Mouse (Mus musculus) intestine, embryonic 16.5 days (tissue): ENCODE measurements around the gene Pih1d2. TPM values are rescaled to one million over a fixed set of nuclear protein-coding genes. Genes with fewer than 3 reads are reported as not detected.

Source experiments
- ATAC-seq: fragments of 200-750 bp; cut with Nextera tagmentation; 2 replicates; pipeline ENCODE4 v1.8.0; 2017; ENCODE audit warnings: moderate TSS enrichment, moderate library complexity
- H3K27ac ChIP-seq: fragments of 300-500 bp; sonication (generic); 2 replicates; pipeline ENCODE4 v1.5.1; 2014; ENCODE audit warnings: mild to moderate bottlenecking, low read length
- H3K27me3 ChIP-seq: fragments of 300-500 bp; sonication (generic); replicated peaks from 2 replicates; pipeline ENCODE4 v1.6.1; 2014; ENCODE audit warnings: low read length, control low read depth, mixed read lengths; ENCODE audit not compliant: control insufficient read depth, insufficient read depth
- H3K36me3 ChIP-seq: fragments of 300-500 bp; sonication (generic); 2 replicates; pipeline ENCODE4 v1.6.1; 2014; ENCODE audit warnings: low read length, control low read depth; ENCODE audit not compliant: control insufficient read depth, insufficient read depth
- H3K4me1 ChIP-seq: fragments of 300-500 bp; sonication (generic); 2 replicates; pipeline ENCODE4 v1.6.1; 2014; ENCODE audit warnings: low read length, control low read depth, mixed read lengths; ENCODE audit not compliant: control insufficient read depth, insufficient read depth
- H3K4me2 ChIP-seq: fragments of 300-500 bp; sonication (generic); 2 replicates; pipeline ENCODE4 v1.6.1; 2014; ENCODE audit warnings: low read depth, low read length, control low read depth
- H3K4me3 ChIP-seq: fragments of 300-500 bp; sonication (generic); 2 replicates; pipeline ENCODE4 v1.5.1; 2014; ENCODE audit warnings: mild to moderate bottlenecking, low read length
- H3K9ac ChIP-seq: fragments of 300-500 bp; sonication (generic); 2 replicates; pipeline ENCODE4 v1.6.1; 2014; ENCODE audit warnings: low read depth, low read length
- H3K9me3 ChIP-seq: fragments of 300-500 bp; sonication (generic); 2 replicates; pipeline ENCODE4 v1.6.1; 2016; ENCODE audit warnings: low read length, control low read depth; ENCODE audit not compliant: control insufficient read depth
- WGBS: fragments of 180-500 bp; shearing (Covaris S2); extraction: QIAGEN DNeasy Blood & Tissue Kit; methylation state at CpG from one replicate; pipeline ENCODE4 v1.1.7; 2014; 5-methylcytosine and 5-hydroxymethylcytosine counted together
- polyA plus RNA-seq: library from polyadenylated mRNA; unstranded; fragments of >200 nt; fragmentation: Nextera tagmentation; extraction: Ambion mirVana; gene quantifications from 2 replicates; pipeline ENCODE4 v1.2.1, GENCODE M21; 2015

The Pih1d2 gene
- polyA plus RNA-seq, 1 experiment from 2014 or later: 2.2 TPM

DNA sequence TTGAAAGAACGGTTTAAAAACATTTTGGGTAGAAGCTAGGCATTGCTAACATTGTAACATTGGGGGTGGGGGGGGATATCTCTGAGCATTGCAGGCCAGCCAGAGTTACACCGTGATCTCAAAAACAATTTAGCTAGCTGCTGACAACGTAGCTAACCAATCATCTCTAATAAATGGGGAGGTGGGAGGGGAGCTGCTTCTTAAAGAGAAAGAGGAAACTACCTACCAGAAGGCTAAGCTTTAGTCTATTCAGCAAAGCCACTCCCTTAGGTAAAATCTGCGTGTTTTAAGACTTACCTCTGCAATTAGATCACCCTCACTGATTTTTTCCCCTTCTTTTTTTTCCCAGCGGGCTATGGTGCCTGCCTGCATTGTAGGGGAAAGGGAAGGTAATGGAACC is 41.3 kb downstream of the Pih1d2 start:
- no peaks in the 10 kb centered on the region for H3K9me3 ChIP-seq
- WGBS: 26% methylated on average over 5 of the region's 5 CpGs
- peak overlapping the region; percentile 77 for H3K4me2 ChIP-seq
- no peak for ATAC-seq
- peak overlapping the region; percentile 95 for H3K9ac ChIP-seq
- H3K36me3 ChIP-seq: peaks cover 4% of the 10 kb centered on the region
- peak overlapping the region; percentile 98 for H3K4me3 ChIP-seq
- no peak overlapping the region for H3K27ac ChIP-seq
- H3K4me1 ChIP-seq: peaks cover 14% of the 10 kb centered on the region
- H3K27me3 ChIP-seq: no peaks in the 10 kb centered on the region

DNA sequence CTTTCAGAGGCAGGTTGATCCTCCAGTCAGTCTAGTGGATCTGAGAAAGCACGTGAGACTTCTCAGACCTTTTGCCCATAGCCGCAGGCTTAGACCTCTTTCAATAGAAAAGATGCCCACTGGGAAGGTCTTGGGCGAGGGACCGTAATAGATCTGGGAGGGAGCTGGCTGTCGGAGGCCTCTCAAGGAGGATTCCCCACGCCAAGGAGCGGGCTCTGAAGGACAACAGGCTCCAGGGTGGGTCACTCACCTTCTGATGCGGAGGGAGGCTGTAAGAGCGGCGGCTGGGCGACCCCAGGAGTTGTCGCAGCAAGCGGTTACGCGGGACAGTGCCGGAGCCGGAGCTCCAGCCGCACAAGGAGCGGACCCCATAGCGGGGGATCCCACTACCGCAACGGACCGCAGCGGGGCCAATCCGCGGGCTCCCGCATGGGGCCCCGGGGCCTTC is 41.8 kb downstream of the Pih1d2 start:
- Histone ChIP-seq H3K9ac (peak overlapping the region; percentile 95), H3K4me1 (peaks cover 14% of the 10 kb centered on the region), H3K9me3 (no peaks in the 10 kb centered on the region), H3K4me3 (peak overlapping the region; percentile 98), H3K36me3 (no peaks in the 10 kb centered on the region), H3K4me2 (peak overlapping the region; percentile 77), H3K27ac (peak overlapping the region; percentile 80), H3K27me3 (no peaks in the 10 kb centered on the region)
- ATAC-seq: peak; percentile 49
- WGBS: under 1% methylated on average over 28 of the region's 28 CpGs

DNA sequence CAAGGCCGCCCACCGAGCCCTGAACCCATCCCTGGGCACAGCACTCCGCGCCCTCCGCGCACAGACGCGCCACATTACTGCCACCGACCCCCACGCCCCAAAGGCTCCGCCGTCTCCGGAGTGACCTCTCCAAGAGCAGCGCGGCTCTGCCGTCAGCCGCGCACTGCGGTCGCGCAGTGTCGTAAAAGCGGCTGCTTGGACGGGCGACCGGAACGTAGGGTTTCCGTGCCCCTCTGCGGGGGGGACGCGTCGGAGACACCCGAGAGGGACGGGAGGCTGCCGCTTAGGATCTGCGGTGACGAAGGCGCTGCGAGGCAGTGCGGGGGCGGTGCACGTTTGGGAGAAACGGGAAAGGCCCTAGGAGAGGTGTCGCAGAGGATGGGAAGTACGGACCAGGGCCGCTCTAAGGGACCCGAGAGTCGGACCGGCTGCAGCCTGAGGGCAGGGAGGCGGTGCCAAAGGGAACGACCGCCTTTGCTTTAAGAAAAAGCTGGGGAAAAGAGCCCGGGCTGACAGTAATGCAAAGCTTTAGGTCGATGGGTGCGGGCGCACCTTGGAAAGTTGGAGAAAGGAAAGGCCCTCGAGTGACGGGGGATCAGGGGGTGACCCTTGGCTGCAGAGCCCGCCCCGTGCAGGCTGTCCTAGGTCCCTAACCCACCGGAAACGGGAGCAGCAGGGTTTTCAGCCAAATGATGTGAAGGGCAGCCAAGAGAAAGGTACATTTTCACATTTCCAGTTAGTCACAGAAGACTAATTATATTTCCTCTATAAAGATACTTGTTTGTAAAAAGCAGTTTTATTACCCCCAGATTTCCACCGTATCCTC is 42.5 kb downstream of the Pih1d2 start, which contains the start of gene Dlat:
TSS of gene Dlat (minus strand) at position 389 of the 826 bp plus-strand sequence.
- peak within 1 kb of the TSS; percentile 95 for H3K9ac ChIP-seq
- H3K9me3 ChIP-seq: no peaks in the 10 kb centered on the region
- H3K4me3 ChIP-seq: peak within 1 kb of the TSS; percentile 98
- ATAC-seq: peak; percentile 93
- no peaks in the 10 kb centered on the region for H3K27me3 ChIP-seq
- WGBS: under 1% methylated on average over 63 of the region's 63 CpGs
- no peaks in the 10 kb centered on the region for H3K36me3 ChIP-seq
- peaks cover 14% of the 10 kb centered on the region for H3K4me1 ChIP-seq
- H3K27ac ChIP-seq: peak within 1 kb of the TSS; percentile 80
- H3K4me2 ChIP-seq: peak within 1 kb of the TSS; percentile 78

DNA sequence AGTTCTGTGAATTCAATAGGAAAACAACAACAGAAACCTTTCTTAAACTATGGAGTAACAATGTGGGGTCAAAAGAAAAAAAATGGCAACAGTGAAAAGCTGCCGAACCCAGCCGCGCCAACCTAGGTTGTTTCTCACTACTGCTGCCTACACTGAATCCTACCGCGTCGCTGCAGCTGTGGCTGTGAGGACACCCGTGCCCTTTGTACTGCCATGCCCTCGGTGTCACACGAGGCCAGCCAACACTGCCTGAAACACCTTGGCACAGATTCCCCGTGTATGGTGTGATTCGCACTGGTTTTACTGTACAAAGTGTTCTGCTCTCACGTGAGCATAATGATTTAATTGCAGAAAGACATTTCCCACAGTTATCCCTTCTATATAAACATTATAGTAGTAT is 43.3 kb downstream of the Pih1d2 start:
- no peak overlapping the region for H3K27ac ChIP-seq
- H3K9ac ChIP-seq: peak overlapping the region; percentile 95; the same call in 1 of the 2 replicates
- H3K36me3 ChIP-seq: no peaks in the 10 kb centered on the region
- peak; percentile 58; the same call in 1 of the 2 replicates for ATAC-seq
- H3K4me1 ChIP-seq: peaks cover 14% of the 10 kb centered on the region
- 15% methylated on average over 12 of the region's 12 CpGs for WGBS
- H3K27me3 ChIP-seq: no peaks in the 10 kb centered on the region
- no peaks in the 10 kb centered on the region for H3K9me3 ChIP-seq
- peak overlapping the region; percentile 98 for H3K4me3 ChIP-seq
- peak overlapping the region; percentile 78 for H3K4me2 ChIP-seq

DNA sequence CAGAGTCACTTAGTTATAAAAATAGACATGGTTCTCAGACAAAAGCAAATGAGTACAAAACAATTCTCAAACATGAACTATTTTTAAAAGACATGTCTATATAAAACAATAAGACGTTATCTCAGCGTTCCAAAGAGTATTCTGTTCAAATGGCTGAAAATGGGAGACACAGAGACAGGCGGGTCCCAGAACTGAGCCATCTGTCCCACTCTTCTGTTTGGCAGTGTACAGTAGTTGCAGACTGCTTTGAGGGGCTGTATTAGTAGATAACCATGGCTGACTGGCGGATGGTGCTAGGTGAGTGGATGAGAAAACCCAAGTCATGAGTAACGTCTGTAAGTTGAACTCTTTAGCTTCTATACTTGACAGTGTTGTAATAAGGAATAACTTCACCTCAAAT is 47.7 kb downstream of the Pih1d2 start:
- Histone ChIP-seq H3K36me3 (no peaks in the 10 kb centered on the region), H3K4me3 (no peak overlapping the region), H3K4me2 (no peak overlapping the region), H3K9ac (no peak overlapping the region), H3K27me3 (no peaks in the 10 kb centered on the region), H3K9me3 (no peaks in the 10 kb centered on the region), H3K27ac (no peak overlapping the region), H3K4me1 (0 out of 2 replicates have a peak, but pooled peaks cover 5% of the 10 kb centered on the region)
- ATAC-seq: no peak
- 91% methylated on average over 5 of the region's 5 CpGs for WGBS

DNA sequence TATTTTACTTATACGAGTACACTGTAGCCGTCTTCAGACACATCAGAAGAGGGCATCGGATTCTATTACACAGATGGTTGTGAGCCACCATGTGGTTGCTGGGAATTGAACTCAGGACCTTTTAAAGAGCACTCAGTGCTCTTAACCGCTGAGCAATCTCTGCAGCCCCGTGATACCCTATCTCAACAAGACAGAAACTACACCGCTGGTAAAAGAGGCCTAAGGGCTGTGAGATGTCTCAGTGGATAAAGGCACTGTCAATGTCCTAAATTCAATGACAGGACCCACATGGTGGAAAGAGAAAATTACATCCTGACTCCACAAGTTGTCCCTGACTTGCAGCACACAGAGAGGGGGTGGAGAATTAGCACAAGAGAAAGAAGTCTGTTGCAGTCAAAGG is 49.3 kb downstream of the Pih1d2 start:
- 80% methylated on average over 6 of the region's 6 CpGs for WGBS
- no peak for ATAC-seq
- H3K9ac ChIP-seq: no peak overlapping the region
- no peaks in the 10 kb centered on the region for H3K4me1 ChIP-seq
- H3K27me3 ChIP-seq: no peaks in the 10 kb centered on the region
- H3K4me3 ChIP-seq: no peak overlapping the region
- no peak overlapping the region for H3K27ac ChIP-seq
- H3K36me3 ChIP-seq: no peaks in the 10 kb centered on the region
- no peak overlapping the region for H3K4me2 ChIP-seq
- no peaks in the 10 kb centered on the region for H3K9me3 ChIP-seq

DNA sequence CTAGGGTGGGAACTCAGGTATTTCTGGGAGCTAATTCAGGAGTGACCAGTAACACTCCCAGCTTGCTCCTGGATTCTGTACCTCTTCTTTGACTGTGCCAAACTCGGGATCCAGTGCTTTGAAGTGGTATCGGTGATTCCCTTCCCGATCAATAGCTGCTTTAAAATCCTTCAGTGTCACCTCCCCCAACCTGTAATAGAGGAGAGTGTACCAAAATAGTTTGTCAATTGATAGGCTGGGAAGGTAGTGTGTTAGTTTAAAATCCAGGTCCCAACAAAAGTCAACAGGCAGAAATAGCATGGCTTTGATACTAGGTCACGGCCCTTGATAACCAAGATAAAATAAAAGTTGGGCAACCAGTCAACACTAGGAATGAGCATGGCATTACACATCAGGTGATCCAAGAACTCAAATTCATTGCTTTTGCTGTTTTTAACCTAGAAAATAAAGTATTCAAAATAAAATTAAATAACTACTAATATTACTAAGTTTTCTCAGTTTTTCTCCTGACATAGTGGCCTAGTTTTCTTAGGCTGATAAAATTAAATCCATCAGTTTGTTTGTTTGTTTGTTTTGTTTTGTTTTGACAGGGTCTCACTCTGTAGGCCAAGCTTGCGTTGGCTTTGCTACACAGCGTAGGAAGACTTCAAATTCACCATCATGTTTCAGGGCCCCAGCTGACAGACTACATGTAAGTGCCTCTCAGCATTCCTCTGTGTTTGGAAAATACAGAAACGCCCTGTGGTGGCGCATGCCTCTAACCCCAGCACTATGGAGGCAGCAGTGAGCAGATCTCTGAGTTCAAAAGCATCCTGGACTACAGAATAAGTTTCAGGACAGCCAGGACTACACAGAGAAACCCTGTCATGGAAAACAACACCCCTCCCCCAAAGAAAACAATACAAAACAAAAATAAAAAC is 50.7 kb downstream of the Pih1d2 start:
- ATAC-seq: no peak
- Histone ChIP-seq H3K4me3 (no peak overlapping the region), H3K4me2 (no peak overlapping the region), H3K27ac (no peak overlapping the region), H3K27me3 (no peaks in the 10 kb centered on the region), H3K36me3 (no peaks in the 10 kb centered on the region), H3K4me1 (no peaks in the 10 kb centered on the region), H3K9me3 (no peaks in the 10 kb centered on the region), H3K9ac (no peak overlapping the region)
- 79% methylated on average over 8 of the region's 8 CpGs for WGBS

DNA sequence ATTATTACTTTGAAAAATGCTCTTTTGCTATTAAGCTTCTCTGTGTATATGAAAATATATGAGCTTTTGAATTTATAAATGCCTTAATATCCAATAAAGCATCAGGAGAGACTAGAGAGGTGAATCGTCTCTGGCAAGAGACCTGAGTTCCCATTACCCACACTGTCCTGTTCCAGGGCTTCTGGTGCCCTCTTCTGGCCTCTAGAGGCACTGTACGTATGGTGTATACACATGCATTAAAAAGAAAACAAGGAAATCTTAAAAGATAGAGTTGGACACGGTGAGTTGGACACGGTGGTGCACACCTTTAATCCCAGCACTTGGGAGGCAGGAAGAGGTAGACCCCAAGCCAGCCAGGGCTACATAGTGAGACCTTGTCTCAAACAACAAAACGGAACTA is 53.6 kb downstream of the Pih1d2 start:
- Histone ChIP-seq H3K9ac (no peak overlapping the region), H3K4me1 (no peaks in the 10 kb centered on the region), H3K4me3 (no peak overlapping the region), H3K36me3 (no peaks in the 10 kb centered on the region), H3K27ac (no peak overlapping the region), H3K27me3 (no peaks in the 10 kb centered on the region), H3K9me3 (no peaks in the 10 kb centered on the region), H3K4me2 (no peak overlapping the region)
- WGBS: 36% methylated on average over 5 of the region's 5 CpGs
- peak; percentile 77 for ATAC-seq
